Mouse (Mus musculus) cortical plate, adult 2 months (tissue): ENCODE data around the gene Spast.

ENCODE experiments used
- CTCF ChIP-seq: fragments of 200-500 bp; IDR thresholded peaks from 2 replicates; pipeline ENCODE4 v1.5.1; 2011; ENCODE audit warnings: mild to moderate bottlenecking, control low read depth, low read length; ENCODE audit not compliant: insufficient read depth; ENCODE audit errors: extremely low read depth
- POLR2A ChIP-seq: fragments of 200-500 bp; IDR thresholded peaks from 2 replicates; pipeline ENCODE4 v1.6.1; 2011; ENCODE audit warnings: mild to moderate bottlenecking, low read length, control low read depth; ENCODE audit not compliant: insufficient read depth; ENCODE audit errors: extremely low read depth

- TF ChIP-seq CTCF: no peak
- no peak for TF ChIP-seq POLR2A
These were observed 34.7 kb upstream of the Spast start for GRCm38 (mm10) chr17:74304060-74304459.
